Mouse (Mus musculus) CH12.LX (cell line): ENCODE measurements around the gene Ptchd4. TPM values are rescaled to one million over a fixed set of nuclear protein-coding genes. Genes with fewer than 3 reads are reported as not detected.

Experiments used
- DNase-seq: peaks from one replicate; pipeline ENCODE4 v3.0.0-alpha.2; 2013; ENCODE audit errors: extremely low read depth
- H3K27ac ChIP-seq: 2 replicates; pipeline ENCODE4 v1.5.1; 2012; ENCODE audit warnings: low read depth, mild to moderate bottlenecking, control low read depth, moderate library complexity; ENCODE audit not compliant: insufficient read depth
- H3K27me3 ChIP-seq: replicated peaks from 2 replicates; pipeline ENCODE3; 2012; ENCODE audit warnings: inconsistent platforms
- H3K36me3 ChIP-seq, 2 experiments: replicated peaks in 1 of 2; 2 replicates each; pipeline versions ENCODE3 to v1.6.1; 2012; ENCODE audit warnings: inconsistent platforms in 1 of 2, low read length in 1 of 2, mild to moderate bottlenecking in 1 of 2, mixed read lengths in 1 of 2, moderate library complexity in 1 of 2; ENCODE audit not compliant: control insufficient read depth in 1 of 2, insufficient read depth in 1 of 2
- H3K4me1 ChIP-seq, 2 experiments: 2 replicates each; pipeline ENCODE4 v1.6.1; 2012; ENCODE audit warnings: inconsistent platforms in 1 of 2, moderate library complexity in 1 of 2; ENCODE audit not compliant: insufficient read depth in 2 of 2, control insufficient read depth in 1 of 2
- H3K4me2 ChIP-seq: 2 replicates; pipeline ENCODE4 v1.6.1; 2012; ENCODE audit warnings: low read depth, mild to moderate bottlenecking, control low read depth; ENCODE audit not compliant: poor library complexity, insufficient read depth, severe bottlenecking
- H3K4me3 ChIP-seq, 3 experiments: fragments of 150-350 bp in 1 of 3; sonication (generic) in 1 of 3; replicated peaks in 1 of 3; 2 replicates each; pipeline versions ENCODE3 to v1.5.1; 2011 to 2012; ENCODE audit warnings: low read depth in 2 of 3, low read length in 2 of 3, mild to moderate bottlenecking in 2 of 3, moderate library complexity in 2 of 3, control low read depth in 1 of 3, improper control_type of control experiment in 1 of 3, inconsistent platforms in 1 of 3, mixed read lengths in 1 of 3; ENCODE audit not compliant: poor library complexity in 1 of 3
- H3K79me2 ChIP-seq: replicated peaks from 2 replicates; pipeline ENCODE4 v1.6.1; 2012; ENCODE audit warnings: mild to moderate bottlenecking, moderate library complexity; ENCODE audit not compliant: control insufficient read depth, poor library complexity, insufficient read depth, severe bottlenecking; ENCODE audit errors: extremely low read depth
- H3K9ac ChIP-seq: 2 replicates; pipeline ENCODE4 v1.6.1; 2012; ENCODE audit warnings: low read depth, mild to moderate bottlenecking, control low read depth, moderate library complexity; ENCODE audit not compliant: insufficient read depth
- H3K9me3 ChIP-seq: replicated peaks from 2 replicates; pipeline ENCODE3; 2012; ENCODE audit warnings: low read length, inconsistent platforms, mixed read lengths
- BHLHE40 ChIP-seq: IDR thresholded peaks from 2 replicates; pipeline ENCODE4 v1.6.1; 2011; ENCODE audit warnings: mild to moderate bottlenecking, low read depth, low read length, improper control_type of control experiment
- CHD1 ChIP-seq: IDR thresholded peaks from 2 replicates; pipeline ENCODE4 v1.6.1; 2012; ENCODE audit warnings: low read depth, low read length, improper control_type of control experiment, inconsistent platforms
- CHD2 ChIP-seq: IDR thresholded peaks from 2 replicates; pipeline ENCODE4 v1.6.1; 2011; ENCODE audit warnings: low read length, improper control_type of control experiment
- EP300 ChIP-seq: IDR thresholded peaks from 2 replicates; pipeline ENCODE4 v1.6.1; 2011; ENCODE audit warnings: low read length, improper control_type of control experiment
- GABPA ChIP-seq: IDR thresholded peaks from 2 replicates; pipeline ENCODE4 v1.6.1; 2012; ENCODE audit warnings: low read depth, low read length, improper control_type of control experiment, inconsistent platforms; ENCODE audit not compliant: insufficient replicate concordance
- IRF4 ChIP-seq: IDR thresholded peaks from 2 replicates; pipeline ENCODE4 v1.6.1; 2014; ENCODE audit warnings: low read depth, mild to moderate bottlenecking, inconsistent platforms, low read length, improper control_type of control experiment
- JUN ChIP-seq: IDR thresholded peaks from 2 replicates; pipeline ENCODE4 v1.6.1; 2011; ENCODE audit warnings: low read depth, mild to moderate bottlenecking, low read length, improper control_type of control experiment, moderate library complexity; ENCODE audit not compliant: insufficient read depth
- PAX5 ChIP-seq: IDR thresholded peaks from 2 replicates; pipeline ENCODE4 v1.6.1; 2012; ENCODE audit warnings: low read length, inconsistent platforms, mixed read lengths
- RAD21 ChIP-seq: IDR thresholded peaks from 2 replicates; pipeline ENCODE4 v1.6.1; 2011; ENCODE audit warnings: low read depth, mild to moderate bottlenecking, low read length, improper control_type of control experiment, moderate library complexity
- SIN3A ChIP-seq: IDR thresholded peaks from 2 replicates; pipeline ENCODE4 v1.6.1; 2012; ENCODE audit warnings: low read length, improper control_type of control experiment, inconsistent platforms
- SMC3 ChIP-seq: IDR thresholded peaks from 2 replicates; pipeline ENCODE4 v1.6.1; 2011; ENCODE audit warnings: low read depth, low read length, improper control_type of control experiment
- TBP ChIP-seq: conservative IDR thresholded peaks from 2 replicates; pipeline ENCODE4 v1.6.1; 2011; ENCODE audit warnings: low read depth, low read length, improper control_type of control experiment
- UBTF ChIP-seq: IDR thresholded peaks from 2 replicates; pipeline ENCODE4 v1.6.1; 2012; ENCODE audit warnings: low read depth, mild to moderate bottlenecking, inconsistent platforms, low read length, improper control_type of control experiment, moderate library complexity
- ZNF384 ChIP-seq: IDR thresholded peaks from 2 replicates; pipeline ENCODE4 v1.6.1; 2012; ENCODE audit warnings: low read depth, low read length, improper control_type of control experiment, inconsistent platforms
- dilution Hi-C: fragments of 300-500 bp; cut with MboI; formaldehyde crosslinking; loops from 2 replicates; pipeline ENCODE4 v1.14.3; 2020; ENCODE audit warnings: low sequenced_read_pairs; ENCODE audit not compliant: extremely low pct_unique_long_range_greater_than_20kb, extremely low pct_ligation_motif_present
- in situ Hi-C: fragments of 300-500 bp; cut with MboI; formaldehyde crosslinking; loops from 3 replicates; pipeline ENCODE4 v1.14.3; 2019; ENCODE audit warnings: low sequenced_read_pairs, low pct_ligation_motif_present, low pct_unique_long_range_greater_than_20kb, mixed read lengths
- polyA plus RNA-seq: library from polyadenylated mRNA; unstranded; fragments of >175 nt; gene quantifications from 2 replicates; pipeline ENCODE4 v1.2.1, GENCODE M21; 2012; ENCODE audit warnings: low read depth; ENCODE audit not compliant: insufficient read length
- total RNA-seq, 2 experiments: library from RNA; depleted of rRNA; stranded (reverse); fragments of 300-350 nt in 1 of 2; fragments of >200 nt in 1 of 2; gene quantifications; 2 replicates each; pipeline ENCODE4 v1.2.3; 2012 to 2014

The Ptchd4 gene
- total RNA-seq (2012; rRNA removed) (not detected in 2 replicates), total RNA-seq (2014; rRNA removed) (not detected in 2 replicates), polyA plus RNA-seq (not detected in 2 replicates)

DNA sequence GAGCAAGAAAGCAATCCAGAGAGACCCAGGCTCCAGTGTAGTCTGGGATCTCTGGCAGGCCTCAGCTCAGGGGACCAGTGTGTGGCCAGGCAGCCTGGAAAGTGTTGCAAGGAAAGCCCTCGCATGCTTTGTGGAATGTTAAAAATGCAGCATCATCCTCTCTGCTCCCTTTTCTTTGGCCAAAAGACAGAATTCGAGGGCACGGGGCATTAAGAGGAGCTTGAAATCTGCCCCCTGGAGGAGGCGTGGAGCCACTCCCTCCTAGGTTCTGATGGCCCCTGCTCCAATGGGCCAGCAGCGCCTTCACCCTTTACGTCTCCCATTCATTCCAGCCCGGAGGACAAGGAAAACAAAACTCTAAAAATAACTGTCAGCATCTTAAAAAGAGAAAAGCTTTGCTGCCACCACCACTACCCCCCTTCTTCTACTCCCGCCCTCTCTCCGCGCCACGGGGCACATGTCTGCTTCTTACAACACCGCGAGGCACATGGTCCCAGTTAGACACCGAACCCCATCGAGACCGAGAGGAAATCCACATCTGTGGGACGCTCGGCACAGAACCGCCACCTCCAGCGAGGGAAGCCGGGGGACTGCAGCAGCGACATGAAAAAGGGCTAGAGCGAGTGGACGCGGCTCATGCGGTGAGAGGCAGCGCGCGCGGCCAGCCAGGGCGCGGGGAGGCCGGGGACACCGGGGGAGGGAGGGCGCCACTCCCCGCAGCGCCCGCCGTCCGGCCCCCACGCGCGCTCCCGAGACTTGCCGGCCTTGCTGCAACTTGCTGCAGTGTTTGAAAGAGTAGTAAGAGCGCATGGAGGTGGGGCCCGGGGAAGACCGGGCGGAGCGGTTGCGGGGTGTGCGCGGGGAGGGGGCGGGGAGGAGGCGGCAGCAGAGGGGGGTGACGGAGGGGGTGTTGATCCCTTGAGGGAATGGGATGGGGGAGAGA lies at the start of gene Ptchd4:
Gene Ptchd4 (plus strand): TSS at position 279 of the 943 bp plus-strand sequence.
- peaks cover 24% of the 10 kb centered on the region for H3K9me3 ChIP-seq
- H3K27me3 ChIP-seq: no peaks in the 10 kb centered on the region
- H3K9ac ChIP-seq: no peak within 1 kb of the TSS
- H3K79me2 ChIP-seq: no peaks in the 10 kb centered on the region
- H3K4me3 ChIP-seq: no peak within 1 kb of the TSS
- TF ChIP-seq TBP (no peak), IRF4 (no peak), PAX5 (no peak), RAD21 (no peak), CHD2 (no peak), EP300 (no peak), GABPA (no peak), CHD1 (no peak), UBTF (no peak), JUN (no peak), BHLHE40 (no peak), SIN3A (no peak)
- dilution Hi-C loops: no loop called here
- H3K36me3 ChIP-seq: no peaks in the 10 kb centered on the region
- H3K4me2 ChIP-seq: no peak within 1 kb of the TSS
- DNase-seq: no peak
- H3K4me1 ChIP-seq: no peaks in the 10 kb centered on the region
- H3K27ac ChIP-seq: no peak within 1 kb of the TSS
- in situ Hi-C loops: no loop called here

- no peak for DNase-seq
- H3K4me3 ChIP-seq: no peak overlapping the region
- H3K36me3 ChIP-seq: no peaks in the 10 kb centered on the region
- H3K27ac ChIP-seq: no peak overlapping the region
- dilution Hi-C loops: no loop called here
- no peaks in the 10 kb centered on the region for H3K4me1 ChIP-seq
- no peak overlapping the region for H3K9ac ChIP-seq
- peaks cover 3% of the 10 kb centered on the region for H3K9me3 ChIP-seq
- in situ Hi-C loops: no loop called here
- no peaks in the 10 kb centered on the region for H3K27me3 ChIP-seq
- TF ChIP-seq SMC3 (no peak), ZNF384 (no peak)
- no peaks in the 10 kb centered on the region for H3K79me2 ChIP-seq
- no peak overlapping the region for H3K4me2 ChIP-seq
Measured at GRCm38 (mm10) chr17:42276861-42277260, 38.9 kb upstream of the Ptchd4 start.
